Mouse (Mus musculus): ENCODE results near the gene Gbx2. TPM values are rescaled to one million over a fixed set of nuclear protein-coding genes. Genes with fewer than 3 reads are reported as not detected.
A peak's percentile ranks its signal among the peaks of the same experiment; 100 is the strongest.

Gene Gbx2
- polyA plus RNA-seq, 1 experiment from 2014 or later = not detected

DNA sequence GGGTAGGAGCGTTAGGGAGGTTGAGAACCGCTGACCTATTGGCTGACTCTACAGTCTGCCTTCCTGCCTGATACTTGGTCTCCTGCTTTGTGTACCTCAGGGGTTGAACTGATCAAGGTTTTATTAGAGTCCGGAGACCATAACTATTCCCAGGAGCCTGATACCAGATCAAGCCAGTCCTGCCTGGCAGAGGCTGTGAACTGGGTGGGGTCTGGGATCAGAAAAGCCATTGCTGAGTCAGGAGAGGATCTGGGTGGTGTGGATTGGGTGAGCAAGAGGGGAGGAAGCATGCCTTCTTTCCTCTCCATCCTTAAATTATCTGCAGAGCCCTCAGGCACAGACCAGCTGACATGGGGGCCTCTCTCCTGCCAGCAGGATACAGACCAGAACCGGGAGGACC is 28.4 kb upstream of the Gbx2 start:
- no peaks in the 10 kb centered on the region for H3K36me3 ChIP-seq
- ATAC-seq (replicated peaks; ENCODE audit: insufficient number of reproducible peaks, insufficient read depth, low FRiP score, low read depth) = no peak
- no peaks in the 10 kb centered on the region for H3K4me1 ChIP-seq (replicated peaks)
- no peaks in the 10 kb centered on the region for H3K9me3 ChIP-seq (replicated peaks)
- H3K27ac ChIP-seq = no peak overlapping the region
- WGBS = 68% methylated on average over 4 of the region's 4 CpGs
- peaks cover 53% of the 10 kb centered on the region for H3K27me3 ChIP-seq
- no peak overlapping the region for H3K4me3 ChIP-seq
- no peak overlapping the region for H3K9ac ChIP-seq
- no peak overlapping the region for H3K4me2 ChIP-seq

DNA sequence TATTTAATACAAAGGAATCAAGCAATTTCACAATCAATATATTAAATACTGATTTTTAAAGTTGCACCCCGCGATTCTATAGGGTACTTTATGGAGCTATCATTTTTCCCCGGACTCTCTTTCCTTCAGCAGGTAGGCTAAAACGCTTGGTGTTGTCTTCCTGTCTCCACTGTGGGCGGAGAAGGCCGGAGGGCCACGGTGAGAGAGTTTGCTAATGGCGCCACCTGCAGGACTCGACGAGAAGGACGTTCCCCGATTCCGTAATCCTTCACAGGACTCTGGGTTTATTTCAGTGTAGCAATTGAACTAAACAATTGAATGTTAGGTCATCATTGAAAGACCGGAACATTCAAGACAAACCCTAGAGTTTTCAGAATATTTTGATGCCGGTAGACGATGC is 12.2 kb upstream of the Gbx2 start:
- H3K4me3 ChIP-seq = no peak overlapping the region
- H3K4me2 ChIP-seq = no peak overlapping the region
- no peaks in the 10 kb centered on the region for H3K36me3 ChIP-seq
- no peak overlapping the region for H3K27ac ChIP-seq
- H3K27me3 ChIP-seq = peaks cover 92% of the 10 kb centered on the region
- H3K9me3 ChIP-seq (replicated peaks) = no peaks in the 10 kb centered on the region
- H3K9ac ChIP-seq = no peak overlapping the region
- ATAC-seq (replicated peaks; ENCODE audit: insufficient number of reproducible peaks, insufficient read depth, low FRiP score, low read depth) = no peak
- 2% methylated on average over 16 of the region's 16 CpGs for WGBS
- peaks cover 19% of the 10 kb centered on the region for H3K4me1 ChIP-seq (replicated peaks)

DNA sequence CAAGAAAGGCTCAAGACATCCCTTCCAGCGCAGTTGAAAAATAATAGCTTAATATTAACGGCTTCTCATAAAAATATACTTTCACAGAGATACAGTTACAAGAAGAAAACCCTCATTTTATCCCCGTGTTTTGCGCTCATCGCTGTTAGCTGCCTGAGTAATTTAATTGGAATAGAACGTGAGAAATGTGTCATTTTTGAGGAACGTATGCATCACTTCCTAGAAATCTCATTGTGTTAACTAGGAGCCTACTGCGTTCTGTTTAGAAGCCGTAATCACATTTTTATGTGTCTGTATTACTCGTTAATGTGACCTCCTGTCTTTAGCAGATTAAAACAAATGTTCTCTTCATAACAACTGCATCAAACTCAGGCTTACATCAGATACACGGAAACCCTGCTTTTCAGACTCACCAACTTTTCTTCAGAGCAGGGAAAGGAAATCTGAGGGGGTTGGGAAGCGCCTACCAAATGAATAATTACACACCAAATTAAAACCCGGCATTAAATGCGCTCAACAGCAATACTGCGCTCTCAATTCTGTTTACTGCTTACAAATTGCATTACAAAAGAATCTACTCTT is 11.5 kb upstream of the Gbx2 start:
- Histone ChIP-seq H3K27me3 (peaks cover 93% of the 10 kb centered on the region), H3K9me3 (replicated peaks) (no peaks in the 10 kb centered on the region), H3K4me3 (peak overlapping the region; percentile 34), H3K4me2 (peak overlapping the region; percentile 57), H3K36me3 (no peaks in the 10 kb centered on the region), H3K4me1 (replicated peaks) (peaks cover 19% of the 10 kb centered on the region), H3K27ac (no peak overlapping the region), H3K9ac (no peak overlapping the region)
- no peak for ATAC-seq (replicated peaks; ENCODE audit: insufficient number of reproducible peaks, insufficient read depth, low FRiP score, low read depth)
- 7% methylated on average over 15 of the region's 15 CpGs for WGBS

DNA sequence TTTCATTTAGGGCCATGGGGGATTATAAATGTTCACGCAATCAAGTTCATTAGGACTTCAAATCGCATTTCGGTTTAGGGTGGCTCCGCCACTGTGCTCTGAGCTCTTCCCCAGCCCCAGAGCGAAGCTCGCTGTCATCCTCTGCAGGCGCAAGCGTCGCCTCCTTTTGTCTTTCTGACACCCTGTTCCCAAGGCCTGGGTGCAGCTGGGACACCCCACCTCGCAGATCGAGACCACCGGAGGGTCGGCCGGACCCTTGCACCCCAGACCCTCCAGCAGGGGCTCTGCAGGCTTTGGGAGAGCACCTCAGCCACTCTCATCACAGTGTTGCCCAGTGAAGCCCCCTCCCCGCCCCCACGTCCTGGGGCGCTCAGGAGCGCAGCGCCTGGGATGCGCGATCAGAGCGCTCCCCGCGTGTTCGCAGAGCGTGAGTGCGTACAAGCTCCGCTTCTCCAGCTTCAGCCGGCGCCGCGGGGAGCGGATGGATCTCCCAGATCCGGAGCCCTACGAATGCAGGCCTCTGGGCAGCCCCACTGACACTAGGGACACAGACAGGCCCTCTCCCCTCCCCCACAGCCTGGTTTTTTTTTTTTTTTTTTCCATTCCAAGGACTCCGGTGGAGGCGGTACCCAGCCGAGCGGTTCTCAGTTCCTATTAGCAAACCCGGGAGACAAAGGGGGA is 10.9 kb upstream of the Gbx2 start:
- Histone ChIP-seq H3K4me3 (peak overlapping the region; percentile 34), H3K27ac (no peak overlapping the region), H3K36me3 (no peaks in the 10 kb centered on the region), H3K9me3 (replicated peaks) (no peaks in the 10 kb centered on the region), H3K9ac (peak overlapping the region; percentile 37), H3K4me2 (peak overlapping the region; percentile 57), H3K4me1 (replicated peaks) (peaks cover 19% of the 10 kb centered on the region), H3K27me3 (peaks cover 93% of the 10 kb centered on the region)
- ATAC-seq (replicated peaks; ENCODE audit: insufficient number of reproducible peaks, insufficient read depth, low FRiP score, low read depth) = no peak
- under 1% methylated on average over 40 of the region's 40 CpGs for WGBS

DNA sequence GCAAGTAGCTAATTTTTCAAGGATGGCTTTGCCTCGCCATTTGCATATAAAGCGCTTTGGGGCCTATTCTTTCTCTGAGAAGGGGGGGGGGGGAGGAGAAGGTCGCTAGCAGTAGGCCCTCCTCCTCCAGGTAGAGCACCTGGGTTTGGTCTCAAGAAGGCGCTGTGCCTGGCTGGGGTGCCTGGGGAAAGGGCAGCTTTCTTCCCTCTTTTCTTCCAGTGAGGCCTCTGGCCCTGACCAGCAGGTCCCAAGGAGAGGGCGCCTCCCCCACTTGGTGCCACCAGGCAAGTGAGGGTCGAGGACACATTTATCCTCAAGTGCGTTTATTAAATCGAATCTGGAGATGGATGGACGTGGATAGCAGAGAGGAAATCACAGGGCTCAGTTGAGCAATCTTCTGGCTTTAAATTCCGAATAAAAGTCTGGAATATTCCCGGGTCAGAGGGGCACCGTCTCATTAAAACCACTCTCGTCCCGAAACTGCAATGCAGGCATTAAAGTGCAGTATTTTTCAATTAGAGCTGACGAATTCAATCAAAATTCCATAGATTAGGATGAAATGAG is 10.1 kb upstream of the Gbx2 start:
- H3K4me1 ChIP-seq (replicated peaks) = peaks cover 19% of the 10 kb centered on the region
- no peak overlapping the region for H3K27ac ChIP-seq
- H3K4me2 ChIP-seq = peak overlapping the region; percentile 57; the same call in 1 of the 2 replicates
- WGBS = 18% methylated on average over 15 of the region's 15 CpGs
- no peak for ATAC-seq (replicated peaks; ENCODE audit: insufficient number of reproducible peaks, insufficient read depth, low FRiP score, low read depth)
- no peak overlapping the region for H3K4me3 ChIP-seq
- H3K9me3 ChIP-seq (replicated peaks) = no peaks in the 10 kb centered on the region
- H3K9ac ChIP-seq = no peak overlapping the region
- no peaks in the 10 kb centered on the region for H3K36me3 ChIP-seq
- peaks cover 95% of the 10 kb centered on the region for H3K27me3 ChIP-seq

DNA sequence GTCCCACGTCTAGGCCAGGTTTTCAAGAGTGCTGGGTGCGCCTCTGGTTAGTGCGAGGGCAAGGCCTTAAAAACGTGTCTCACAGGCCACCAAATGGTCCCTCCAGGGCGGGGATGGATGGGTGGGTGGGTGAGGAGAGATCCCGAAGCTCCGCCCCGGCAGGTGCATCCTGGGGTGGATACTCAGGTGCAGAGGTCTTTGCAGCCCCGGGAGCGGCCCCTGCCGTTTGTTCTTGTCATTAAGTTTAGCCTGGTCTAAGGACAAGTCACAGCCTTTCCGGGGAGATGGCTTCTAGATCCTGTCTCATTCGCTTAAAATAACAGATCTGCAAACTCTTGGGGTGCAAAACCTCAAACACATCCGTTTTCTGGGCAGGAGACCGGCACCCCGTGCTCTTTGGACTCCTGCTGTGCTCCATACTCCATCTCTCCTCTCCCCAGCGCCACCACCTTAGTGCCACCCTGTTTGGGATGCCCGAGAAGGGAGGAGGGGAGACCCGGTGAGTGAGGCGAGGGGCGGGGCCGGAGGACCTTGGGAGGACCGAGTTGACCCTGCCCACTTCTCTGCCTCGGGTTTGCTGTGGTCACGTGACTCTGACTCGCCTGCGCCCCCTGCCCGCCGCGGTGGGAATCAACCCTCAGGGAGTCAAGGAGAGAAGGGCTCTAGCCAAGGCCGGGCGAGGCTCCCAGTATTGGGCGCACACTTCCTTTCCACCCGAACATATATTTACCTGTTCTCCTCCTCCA is 9.2 kb upstream of the Gbx2 start:
- Histone ChIP-seq H3K4me3 (peak overlapping the region; percentile 26), H3K27me3 (peaks cover 97% of the 10 kb centered on the region), H3K9ac (no peak overlapping the region), H3K4me2 (peak overlapping the region; percentile 51), H3K36me3 (no peaks in the 10 kb centered on the region), H3K4me1 (replicated peaks) (peaks cover 23% of the 10 kb centered on the region), H3K9me3 (replicated peaks) (no peaks in the 10 kb centered on the region), H3K27ac (no peak overlapping the region)
- peak; percentile 47; the same call in 1 of the 2 replicates for ATAC-seq (replicated peaks; ENCODE audit: insufficient number of reproducible peaks, insufficient read depth, low FRiP score, low read depth)
- WGBS = 5% methylated on average over 34 of the region's 34 CpGs

DNA sequence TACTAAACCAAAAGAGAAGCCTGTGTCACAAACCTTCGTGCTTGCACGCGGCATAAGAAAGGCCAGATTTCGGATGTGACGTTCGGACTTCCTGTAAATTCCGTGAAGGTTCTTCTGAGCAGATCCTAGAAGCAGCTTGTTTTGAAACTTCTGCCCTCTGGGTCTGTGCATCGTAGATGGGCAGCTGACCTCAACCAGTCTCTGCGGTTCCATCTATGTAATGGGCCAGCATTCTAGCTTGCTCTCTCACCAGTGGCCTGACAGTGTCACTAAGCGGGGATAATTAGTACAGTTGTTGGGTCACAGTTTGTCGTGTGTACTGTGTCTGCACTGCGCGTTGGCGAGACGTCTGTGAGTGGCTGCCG is 8.6 kb upstream of the Gbx2 start:
- no peak overlapping the region for H3K27ac ChIP-seq
- peaks cover 23% of the 10 kb centered on the region for H3K4me1 ChIP-seq (replicated peaks)
- H3K4me3 ChIP-seq = no peak overlapping the region
- no peak for ATAC-seq (replicated peaks; ENCODE audit: insufficient number of reproducible peaks, insufficient read depth, low FRiP score, low read depth)
- peaks cover 97% of the 10 kb centered on the region for H3K27me3 ChIP-seq
- 28% methylated on average over 16 of the region's 16 CpGs for WGBS
- H3K9me3 ChIP-seq (replicated peaks) = no peaks in the 10 kb centered on the region
- no peak overlapping the region for H3K4me2 ChIP-seq
- H3K36me3 ChIP-seq = no peaks in the 10 kb centered on the region
- H3K9ac ChIP-seq = no peak overlapping the region

DNA sequence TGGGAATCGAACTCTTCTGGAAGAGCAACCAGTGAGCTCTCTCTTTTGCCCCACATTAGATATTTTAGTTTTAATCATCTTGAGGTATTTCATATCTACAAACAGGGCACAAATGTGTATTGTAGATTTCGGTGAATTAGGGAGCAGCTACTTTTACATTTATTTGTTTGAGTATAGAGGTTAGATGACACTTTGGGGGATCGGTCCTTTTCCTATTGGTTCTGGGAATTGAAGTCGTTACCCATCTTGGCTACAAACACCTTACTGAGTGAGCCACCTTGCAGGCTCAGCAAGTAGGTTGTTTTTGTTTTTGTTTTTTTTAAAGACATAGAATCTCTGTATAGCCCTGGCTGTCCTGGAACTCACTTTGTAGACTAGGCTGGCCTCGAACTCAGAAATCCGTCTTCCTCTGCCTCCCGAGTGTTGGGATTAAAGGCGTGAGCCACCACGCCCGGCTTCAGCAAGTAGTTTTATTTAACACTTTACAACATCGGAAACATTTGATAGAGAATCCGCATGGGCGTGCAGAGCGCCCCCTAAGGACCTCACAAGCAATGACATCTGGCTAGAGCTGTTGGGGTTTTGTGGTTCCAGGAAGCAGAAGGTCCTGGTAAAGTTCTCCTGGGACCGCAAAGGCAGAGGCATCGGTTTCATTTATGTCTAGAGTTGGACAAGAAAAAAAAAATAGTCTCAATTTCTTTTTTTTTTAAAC is 8.1 kb upstream of the Gbx2 start:
- 31% methylated on average over 16 of the region's 16 CpGs for WGBS
- H3K9ac ChIP-seq = no peak overlapping the region
- no peak overlapping the region for H3K4me3 ChIP-seq
- H3K27ac ChIP-seq = no peak overlapping the region
- peaks cover 97% of the 10 kb centered on the region for H3K27me3 ChIP-seq
- H3K36me3 ChIP-seq = no peaks in the 10 kb centered on the region
- H3K9me3 ChIP-seq (replicated peaks) = no peaks in the 10 kb centered on the region
- no peak for ATAC-seq (replicated peaks; ENCODE audit: insufficient number of reproducible peaks, insufficient read depth, low FRiP score, low read depth)
- peaks cover 23% of the 10 kb centered on the region for H3K4me1 ChIP-seq (replicated peaks)
- H3K4me2 ChIP-seq = no peak overlapping the region

DNA sequence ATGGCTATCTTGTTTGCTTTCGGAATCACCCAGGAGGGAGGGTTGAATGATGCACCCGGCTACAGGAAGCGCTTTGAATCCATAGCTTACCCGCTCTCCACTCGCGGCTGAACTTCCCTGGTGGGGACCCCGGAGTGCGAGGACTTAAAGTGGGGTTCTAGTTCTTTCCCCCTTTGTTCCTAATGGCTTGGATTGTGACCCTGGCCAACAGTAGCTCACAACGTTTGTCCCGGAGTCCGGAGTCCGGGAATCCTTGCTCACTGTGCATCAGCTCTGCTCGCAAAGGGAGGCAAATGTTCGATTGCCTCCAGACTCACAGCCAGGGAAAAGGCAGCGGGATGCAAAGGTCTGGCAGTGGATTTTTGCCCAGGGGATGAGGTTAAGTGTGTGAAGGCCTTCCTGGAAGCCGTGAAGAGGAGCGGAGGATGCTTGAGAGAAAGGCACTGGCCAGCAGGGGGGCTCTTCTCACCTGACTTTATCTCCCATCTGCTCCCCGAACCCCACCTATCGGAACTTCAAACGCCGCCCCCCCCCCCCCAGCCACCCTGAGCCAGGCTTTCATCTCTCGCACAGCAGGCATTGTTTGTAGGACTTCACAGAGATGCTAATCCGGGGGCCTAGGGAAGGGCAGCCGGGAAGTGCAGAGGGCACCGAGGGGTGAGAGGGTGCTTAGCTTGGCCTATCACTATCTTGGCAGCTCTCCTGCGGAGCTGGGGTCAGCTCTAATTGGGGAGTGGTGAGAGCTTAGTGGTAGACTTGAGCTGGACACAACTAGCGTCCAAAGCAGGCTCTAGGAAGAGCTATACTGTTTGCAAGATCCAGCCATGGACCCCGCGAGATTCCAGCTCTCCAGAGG is 4.7 kb upstream of the Gbx2 start:
- WGBS = 4% methylated on average over 29 of the region's 29 CpGs

DNA sequence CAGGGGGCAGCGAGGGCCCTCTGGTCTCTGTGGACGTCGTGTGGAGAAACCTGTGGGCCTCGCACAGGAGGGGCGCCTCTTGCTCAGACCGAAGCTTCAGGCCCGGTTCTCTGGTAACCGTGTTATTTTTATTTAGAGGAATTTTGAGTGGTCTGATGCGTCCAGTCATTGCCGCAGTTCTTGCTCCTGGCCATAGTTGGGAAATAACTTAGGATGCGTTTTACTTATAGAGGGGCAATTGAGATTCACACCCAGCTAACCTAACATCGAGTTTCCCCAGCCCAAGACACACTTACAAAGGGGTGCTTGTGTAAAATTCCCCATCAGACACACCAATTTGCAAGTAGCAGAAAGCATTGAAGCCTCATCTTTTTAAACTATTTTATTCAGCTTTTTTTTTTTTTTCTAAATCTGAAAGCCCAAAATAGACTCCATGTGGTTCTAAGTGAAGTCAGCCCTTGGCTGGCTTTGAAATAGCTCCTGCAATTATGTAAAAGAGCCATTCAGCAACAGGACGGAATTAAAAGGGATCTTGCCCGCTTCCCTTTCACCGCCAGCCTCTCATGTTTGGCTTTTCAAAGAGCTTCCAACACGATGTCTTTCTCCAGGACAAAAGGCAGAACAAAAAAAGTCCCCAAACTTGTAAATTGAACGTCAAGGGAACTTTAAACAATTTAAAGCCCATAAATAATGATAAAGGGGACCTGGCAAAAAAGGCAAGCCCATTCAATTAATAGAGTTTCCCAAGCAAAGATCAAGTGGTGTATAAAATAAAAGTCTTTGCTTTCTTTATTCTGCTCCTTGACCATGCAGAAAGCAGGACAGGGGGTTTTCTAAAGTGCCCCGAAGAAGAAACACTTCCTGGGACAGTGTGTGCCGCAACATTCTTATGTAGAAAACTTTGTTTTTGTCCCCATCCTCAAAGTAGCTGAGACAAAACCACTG is 3.6 kb upstream of the Gbx2 start:
- Histone ChIP-seq H3K4me3 (no peak overlapping the region), H3K27ac (no peak overlapping the region), H3K9me3 (replicated peaks) (no peaks in the 10 kb centered on the region), H3K4me1 (replicated peaks) (peaks cover 27% of the 10 kb centered on the region), H3K27me3 (peaks cover 99% of the 10 kb centered on the region), H3K4me2 (no peak overlapping the region), H3K36me3 (no peaks in the 10 kb centered on the region), H3K9ac (no peak overlapping the region)
- 13% methylated on average over 19 of the region's 19 CpGs for WGBS
- ATAC-seq (replicated peaks; ENCODE audit: insufficient number of reproducible peaks, insufficient read depth, low FRiP score, low read depth) = no peak

More for the DNA sequence above, 4.7 kb upstream of the Gbx2 start:
- Histone ChIP-seq H3K27me3 (peaks cover 98% of the 10 kb centered on the region), H3K9me3 (replicated peaks) (no peaks in the 10 kb centered on the region), H3K9ac (no peak overlapping the region), H3K4me2 (no peak overlapping the region), H3K27ac (no peak overlapping the region), H3K4me3 (no peak overlapping the region), H3K36me3 (no peaks in the 10 kb centered on the region), H3K4me1 (replicated peaks) (peaks cover 24% of the 10 kb centered on the region)
- ATAC-seq (replicated peaks; ENCODE audit: insufficient number of reproducible peaks, insufficient read depth, low FRiP score, low read depth) = no peak

Data from heart, embryonic 15.5 days (tissue).